Mouse (Mus musculus): ENCODE measurements at regions not wholly inside any gene's neighbourhood (a gene's known extent, or its start where the extent isn't known, plus 50 kb on each side); places are given as distances from the start of the nearest gene placed in this dataset.

DNA sequence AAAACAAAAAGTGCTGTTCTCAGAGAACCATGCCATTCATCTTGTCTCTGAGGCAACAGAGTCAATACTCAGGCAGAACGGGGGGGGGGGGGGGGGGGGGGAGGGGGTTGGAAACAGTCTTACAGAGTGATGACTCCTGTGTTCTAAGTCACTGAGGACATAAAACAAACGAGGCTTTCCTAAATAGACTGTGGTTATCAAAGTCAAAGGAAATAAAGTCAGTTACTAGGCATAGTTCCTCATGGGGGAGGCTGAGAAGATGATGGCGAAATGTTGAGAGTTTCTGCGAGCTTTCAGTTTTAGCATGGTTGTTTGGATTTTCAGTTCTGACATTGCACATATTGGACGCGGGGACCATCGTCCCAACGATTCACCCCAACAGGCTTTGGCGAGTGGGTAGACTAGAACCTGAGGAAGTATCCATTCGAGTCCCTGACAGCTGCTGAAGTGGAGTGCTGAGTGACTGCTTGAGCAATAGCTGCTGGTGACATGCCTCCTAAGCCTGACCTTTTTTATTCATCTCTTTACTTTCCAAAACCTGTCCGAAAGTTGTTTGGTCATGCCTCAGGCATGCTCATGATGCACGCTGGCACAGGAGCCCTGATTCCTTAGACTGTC is 109.2 kb upstream of the Serp2 start:
- WGBS (ENCODE audit: insufficient replicate concordance): 28% methylated on average over 12 of the region's 12 CpGs
- ATAC-seq (ENCODE audit: insufficient read depth): no peak
- no peak overlapping the region for H3K9ac ChIP-seq
- no peaks in the 10 kb centered on the region for H3K36me3 ChIP-seq (replicated peaks)
- H3K27ac ChIP-seq (replicated peaks): no peak overlapping the region
- no peaks in the 10 kb centered on the region for H3K27me3 ChIP-seq
- no peak overlapping the region for H3K4me2 ChIP-seq
- H3K4me1 ChIP-seq (replicated peaks): 0 out of 2 replicates have a peak, but pooled peaks cover 4% of the 10 kb centered on the region
- H3K9me3 ChIP-seq (replicated peaks): no peaks in the 10 kb centered on the region
- no peak overlapping the region for H3K4me3 ChIP-seq (replicated peaks)

DNA sequence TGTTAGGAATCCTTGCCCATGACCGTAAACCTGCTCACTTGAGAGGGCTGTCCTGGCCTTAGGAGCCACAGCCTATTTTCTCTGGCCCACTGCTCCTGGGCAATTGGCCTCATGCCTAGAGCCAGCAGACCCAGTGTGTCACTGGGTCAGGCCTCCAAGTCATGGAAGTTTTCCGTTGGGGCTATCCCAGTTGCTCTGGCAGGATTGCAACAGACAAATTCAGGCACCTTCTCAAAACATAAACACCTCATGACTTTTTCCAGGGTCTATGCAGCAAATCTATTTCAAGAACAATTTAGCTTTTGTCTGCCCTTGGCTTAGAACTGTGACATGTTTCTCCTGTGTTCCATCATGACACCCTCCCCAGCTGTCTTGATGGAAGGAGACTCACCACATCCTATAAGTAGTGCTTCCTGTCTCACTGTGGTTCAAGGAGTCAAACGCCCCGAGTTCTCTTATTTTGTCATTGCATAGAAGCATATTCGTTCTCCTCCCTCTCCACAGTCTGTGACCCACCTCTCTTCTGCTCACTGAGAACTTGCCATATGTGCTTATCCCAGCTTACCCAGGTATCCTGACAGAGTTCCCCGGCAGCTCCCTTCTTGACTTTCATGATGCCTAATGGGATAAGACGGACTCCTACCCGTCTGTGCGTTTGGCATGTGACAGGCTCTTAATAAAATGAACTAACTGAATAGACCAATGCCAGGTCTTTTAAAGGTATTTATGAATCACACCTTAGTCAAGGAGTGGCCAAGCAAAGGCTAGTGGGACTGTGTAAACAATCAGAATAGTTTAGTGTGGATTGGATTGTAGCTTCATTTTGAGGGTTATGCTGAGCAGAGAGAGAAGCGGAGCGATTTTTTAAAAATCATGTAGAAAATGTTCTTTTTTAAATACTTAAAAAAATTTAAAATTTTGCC is 108.2 kb upstream of the Serp2 start:
- Histone ChIP-seq H3K9ac (no peak overlapping the region), H3K4me1 (replicated peaks) (0 out of 2 replicates have a peak, but pooled peaks cover 4% of the 10 kb centered on the region), H3K9me3 (replicated peaks) (no peaks in the 10 kb centered on the region), H3K4me3 (replicated peaks) (no peak overlapping the region), H3K36me3 (replicated peaks) (no peaks in the 10 kb centered on the region), H3K4me2 (no peak overlapping the region), H3K27ac (replicated peaks) (no peak overlapping the region), H3K27me3 (no peaks in the 10 kb centered on the region)
- WGBS (ENCODE audit: insufficient replicate concordance): 49% methylated on average over 11 of the region's 11 CpGs
- ATAC-seq (ENCODE audit: insufficient read depth): no peak

DNA sequence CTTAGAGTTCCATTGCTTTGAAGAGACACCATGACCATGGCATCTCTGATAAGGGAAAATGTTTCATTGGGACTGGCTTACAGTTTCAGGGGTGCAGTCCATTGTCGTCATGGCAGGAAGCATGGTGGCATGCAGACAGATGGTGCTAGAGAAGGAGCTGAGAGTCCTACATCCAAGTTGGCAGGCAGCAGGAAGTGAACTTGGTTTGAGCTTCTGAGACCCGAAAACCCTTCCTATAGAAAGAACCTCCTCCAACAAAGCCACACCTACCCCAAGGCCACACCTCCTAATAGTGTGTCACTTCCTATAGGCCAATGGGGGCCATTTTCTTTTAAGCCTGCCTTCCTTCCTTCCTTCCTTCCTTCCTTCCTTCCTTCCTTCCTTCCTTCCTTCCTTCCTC is 107.1 kb upstream of the Serp2 start:
- Histone ChIP-seq H3K4me3 (replicated peaks) (no peak overlapping the region), H3K27me3 (no peaks in the 10 kb centered on the region; the same call in 1 of the 2 replicates), H3K27ac (replicated peaks) (no peak overlapping the region), H3K9ac (no peak overlapping the region), H3K36me3 (replicated peaks) (no peaks in the 10 kb centered on the region), H3K4me1 (replicated peaks) (0 out of 2 replicates have a peak, but pooled peaks cover 4% of the 10 kb centered on the region), H3K9me3 (replicated peaks) (no peaks in the 10 kb centered on the region), H3K4me2 (no peak overlapping the region)
- 70% methylated on average over 2 of the region's 2 CpGs for WGBS (ENCODE audit: insufficient replicate concordance)
- no peak for ATAC-seq (ENCODE audit: insufficient read depth)

DNA sequence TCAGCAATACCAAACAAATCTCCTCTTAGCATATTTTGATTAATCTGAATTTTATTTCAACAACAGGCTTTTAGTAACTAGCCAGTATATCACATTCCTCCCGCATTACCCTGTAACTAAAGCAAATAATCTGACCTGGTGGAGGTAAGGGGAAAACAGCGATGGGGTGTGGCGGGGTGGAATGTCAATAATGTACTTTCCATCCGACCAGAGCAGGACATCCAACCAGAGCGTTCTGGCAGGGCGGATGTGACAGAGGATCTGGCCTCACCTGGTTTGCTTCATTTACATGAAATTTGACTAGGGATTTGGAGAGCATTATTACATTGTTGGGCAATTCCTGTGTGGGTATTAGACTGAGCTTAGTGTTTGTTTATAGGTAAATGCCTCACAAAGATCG is 106.2 kb upstream of the Serp2 start:
- no peak for ATAC-seq (ENCODE audit: insufficient read depth)
- no peak overlapping the region for H3K4me2 ChIP-seq
- 73% methylated on average over 7 of the region's 7 CpGs for WGBS (ENCODE audit: insufficient replicate concordance)
- H3K27ac ChIP-seq (replicated peaks): no peak overlapping the region
- H3K9ac ChIP-seq: no peak overlapping the region
- H3K4me3 ChIP-seq (replicated peaks): no peak overlapping the region
- H3K9me3 ChIP-seq (replicated peaks): no peaks in the 10 kb centered on the region
- 0 out of 2 replicates have a peak, but pooled peaks cover 4% of the 10 kb centered on the region for H3K4me1 ChIP-seq (replicated peaks)
- no peaks in the 10 kb centered on the region for H3K36me3 ChIP-seq (replicated peaks)
- H3K27me3 ChIP-seq: no peaks in the 10 kb centered on the region; the same call in 1 of the 2 replicates

DNA sequence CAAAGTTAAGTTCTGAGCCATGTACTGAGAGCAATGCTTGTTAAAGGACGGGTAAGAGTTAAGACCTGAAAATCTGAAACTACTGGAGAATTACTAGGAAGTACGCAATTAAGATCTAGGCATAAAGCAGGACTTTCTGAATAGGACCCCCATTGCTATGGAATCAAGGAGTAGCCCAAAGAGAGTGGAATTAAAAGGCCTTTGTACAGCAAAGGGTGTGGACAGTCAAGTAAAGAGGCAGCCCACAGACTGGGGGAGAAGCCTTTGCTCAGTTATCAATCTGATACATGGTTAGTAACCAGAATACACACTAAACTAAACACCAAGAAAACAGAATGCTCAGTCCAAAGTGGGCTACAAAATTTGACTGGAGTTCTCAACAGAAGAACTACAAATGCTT is 104.2 kb upstream of the Serp2 start:
- H3K9ac ChIP-seq: no peak overlapping the region
- H3K27ac ChIP-seq (replicated peaks): no peak overlapping the region
- H3K27me3 ChIP-seq: no peaks in the 10 kb centered on the region; the same call in 1 of the 2 replicates
- H3K36me3 ChIP-seq (replicated peaks): no peaks in the 10 kb centered on the region
- no peak for ATAC-seq (ENCODE audit: insufficient read depth)
- 0 out of 2 replicates have a peak, but pooled peaks cover 4% of the 10 kb centered on the region for H3K4me1 ChIP-seq (replicated peaks)
- H3K4me3 ChIP-seq (replicated peaks): no peak overlapping the region
- no peaks in the 10 kb centered on the region for H3K9me3 ChIP-seq (replicated peaks)
- 68% methylated on average over 2 of the region's 2 CpGs for WGBS (ENCODE audit: insufficient replicate concordance)
- H3K4me2 ChIP-seq: no peak overlapping the region

DNA sequence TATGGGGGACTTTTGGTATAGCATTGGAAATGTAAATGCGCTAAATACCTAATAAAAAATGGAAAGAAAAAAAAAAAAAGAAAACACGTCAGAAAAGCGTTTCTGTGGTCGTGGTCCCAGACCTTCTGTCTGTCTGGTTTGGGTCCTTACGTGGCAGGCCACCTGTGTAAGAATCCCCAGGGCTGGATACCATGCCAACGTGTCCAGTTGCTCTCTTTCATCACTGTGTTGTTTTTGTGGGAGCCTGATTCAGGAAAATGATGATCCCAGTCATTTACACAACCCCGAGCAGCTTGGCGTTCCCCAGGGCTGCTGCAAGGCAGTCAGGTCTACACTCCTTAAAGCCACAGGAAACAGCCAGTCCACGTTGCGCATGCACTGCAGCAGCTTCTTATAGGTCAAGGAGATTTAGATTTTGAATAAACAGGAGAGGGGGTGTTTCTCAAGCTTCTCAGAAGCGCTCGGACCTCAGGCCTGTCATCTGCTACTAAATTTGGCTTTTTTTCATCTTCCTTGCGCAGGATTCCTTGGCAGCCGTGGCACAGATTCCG is 102.3 kb upstream of the Serp2 start:
- no peak overlapping the region for H3K4me3 ChIP-seq (replicated peaks)
- H3K4me1 ChIP-seq (replicated peaks): no peaks in the 10 kb centered on the region
- no peaks in the 10 kb centered on the region for H3K9me3 ChIP-seq (replicated peaks)
- H3K9ac ChIP-seq: no peak overlapping the region
- H3K4me2 ChIP-seq: no peak overlapping the region
- no peak overlapping the region for H3K27ac ChIP-seq (replicated peaks)
- ATAC-seq (ENCODE audit: insufficient read depth): no peak
- WGBS (ENCODE audit: insufficient replicate concordance): 59% methylated on average over 15 of the region's 15 CpGs
- no peaks in the 10 kb centered on the region; the same call in 1 of the 2 replicates for H3K27me3 ChIP-seq
- no peaks in the 10 kb centered on the region for H3K36me3 ChIP-seq (replicated peaks)

DNA sequence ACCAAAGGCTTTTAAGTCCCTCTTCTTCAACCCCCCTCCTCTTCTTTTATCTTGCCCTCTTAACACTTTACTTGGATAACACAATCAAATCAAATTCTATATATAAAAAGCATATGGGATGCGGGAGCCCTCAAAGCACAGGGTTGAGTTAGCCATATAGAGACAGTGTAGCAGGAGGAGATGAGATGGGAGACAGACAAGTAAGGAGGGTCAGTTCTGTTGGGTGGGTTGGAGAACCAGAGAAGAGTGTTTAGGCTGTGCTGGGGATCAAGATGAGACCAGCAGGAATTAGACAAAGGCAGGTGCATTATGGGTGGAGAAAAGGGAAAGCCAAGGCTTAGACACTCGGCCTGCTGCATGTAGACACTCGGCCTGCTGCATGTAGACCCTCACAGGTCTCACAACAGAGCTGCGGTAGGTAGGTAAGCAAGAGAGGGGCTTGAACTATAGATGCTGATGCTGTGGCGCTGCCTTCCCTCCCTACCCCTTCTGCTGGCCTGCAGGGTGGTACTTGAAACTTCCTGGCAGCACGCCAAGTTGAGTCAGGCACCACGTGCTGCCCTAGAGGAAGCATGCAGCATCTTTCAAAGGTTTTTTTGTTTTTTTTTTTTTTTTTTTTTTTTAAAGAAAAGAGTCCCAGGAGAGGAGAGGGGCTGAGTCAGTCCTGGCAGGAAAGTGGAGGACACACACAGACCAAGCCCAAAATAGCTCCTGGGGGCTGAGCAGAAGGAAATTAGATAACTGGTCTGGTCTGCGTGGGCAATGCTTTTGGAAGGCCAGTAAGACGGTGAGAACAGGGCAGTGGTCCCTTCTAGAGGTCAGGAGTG is 101.3 kb upstream of the Serp2 start:
- 41% methylated on average over 9 of the region's 9 CpGs for WGBS (ENCODE audit: insufficient replicate concordance)
- Histone ChIP-seq H3K4me2 (no peak overlapping the region), H3K4me1 (replicated peaks) (no peaks in the 10 kb centered on the region), H3K27ac (replicated peaks) (no peak overlapping the region), H3K9ac (no peak overlapping the region), H3K9me3 (replicated peaks) (no peaks in the 10 kb centered on the region), H3K36me3 (replicated peaks) (no peaks in the 10 kb centered on the region), H3K4me3 (replicated peaks) (no peak overlapping the region), H3K27me3 (no peaks in the 10 kb centered on the region; the same call in 1 of the 2 replicates)
- ATAC-seq (ENCODE audit: insufficient read depth): no peak

DNA sequence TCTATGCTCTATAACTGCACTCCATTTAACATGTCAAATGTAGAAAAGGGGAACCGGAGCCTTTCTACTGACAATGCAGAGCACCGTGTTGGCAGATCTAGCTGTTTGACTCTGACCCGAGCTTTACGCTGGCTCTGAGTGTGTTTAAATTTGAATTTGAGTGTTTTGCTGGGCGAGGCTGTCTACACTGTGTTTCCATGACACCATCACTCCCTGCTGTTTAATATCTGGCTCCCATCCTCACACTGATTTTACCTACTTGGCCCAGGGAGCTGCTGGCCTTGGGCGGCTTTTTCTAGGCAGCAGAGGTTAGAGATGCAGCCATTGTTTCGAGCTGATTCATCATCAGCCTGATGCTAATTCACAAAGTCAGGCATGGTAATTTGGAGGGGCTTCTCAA is 100.7 kb upstream of the Serp2 start:
- no peak for ATAC-seq (ENCODE audit: insufficient read depth)
- no peaks in the 10 kb centered on the region for H3K36me3 ChIP-seq (replicated peaks)
- H3K9ac ChIP-seq: no peak overlapping the region
- no peaks in the 10 kb centered on the region for H3K4me1 ChIP-seq (replicated peaks)
- no peak overlapping the region for H3K4me2 ChIP-seq
- H3K27me3 ChIP-seq: no peaks in the 10 kb centered on the region; the same call in 1 of the 2 replicates
- H3K9me3 ChIP-seq (replicated peaks): no peaks in the 10 kb centered on the region
- H3K27ac ChIP-seq (replicated peaks): no peak overlapping the region
- WGBS (ENCODE audit: insufficient replicate concordance): 47% methylated on average over 7 of the region's 7 CpGs
- no peak overlapping the region for H3K4me3 ChIP-seq (replicated peaks)

DNA sequence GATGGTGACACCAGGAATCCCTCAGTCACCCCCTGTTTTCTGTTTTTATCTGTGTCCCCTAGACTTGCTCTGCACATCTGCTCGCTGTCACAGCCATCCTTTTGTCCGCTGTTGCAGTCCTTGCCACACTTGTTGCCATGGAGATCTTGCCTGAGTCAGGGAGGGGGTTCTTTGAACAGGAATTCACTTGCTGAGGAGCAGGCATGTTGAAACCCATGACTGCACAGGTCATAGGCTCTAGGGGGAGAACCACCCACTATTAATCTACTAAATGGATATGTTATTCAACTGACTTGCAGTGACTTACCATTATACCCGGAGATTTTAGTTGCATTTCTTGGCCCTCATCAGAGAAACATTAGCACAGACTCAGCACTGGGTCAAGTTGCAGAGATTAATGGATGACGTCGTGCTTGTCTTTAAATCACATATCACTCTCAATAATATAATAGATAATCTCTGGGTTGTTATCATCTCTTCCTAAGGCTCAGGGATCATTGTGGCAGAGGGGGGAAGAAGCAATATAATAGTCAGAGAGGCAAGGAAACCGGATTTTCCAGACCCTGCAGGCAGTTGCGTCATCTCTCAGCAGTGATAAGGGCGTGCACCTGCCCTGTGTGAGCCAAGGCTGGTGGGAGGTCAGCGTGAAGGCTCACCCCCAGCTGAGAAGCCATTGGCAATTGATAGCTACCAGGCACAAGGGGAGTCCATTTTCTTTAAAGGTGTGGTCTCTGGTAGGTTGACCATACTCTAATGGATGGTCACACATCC is 95.9 kb upstream of the Serp2 start:
- Histone ChIP-seq H3K9me3 (replicated peaks) (no peaks in the 10 kb centered on the region), H3K4me3 (replicated peaks) (no peak overlapping the region), H3K4me1 (replicated peaks) (peaks cover 16% of the 10 kb centered on the region), H3K27me3 (no peaks in the 10 kb centered on the region), H3K36me3 (replicated peaks) (no peaks in the 10 kb centered on the region), H3K4me2 (no peak overlapping the region), H3K27ac (replicated peaks) (no peak overlapping the region), H3K9ac (no peak overlapping the region)
- no peak for ATAC-seq (ENCODE audit: insufficient read depth)
- WGBS (ENCODE audit: insufficient replicate concordance): 60% methylated on average over 9 of the region's 9 CpGs

DNA sequence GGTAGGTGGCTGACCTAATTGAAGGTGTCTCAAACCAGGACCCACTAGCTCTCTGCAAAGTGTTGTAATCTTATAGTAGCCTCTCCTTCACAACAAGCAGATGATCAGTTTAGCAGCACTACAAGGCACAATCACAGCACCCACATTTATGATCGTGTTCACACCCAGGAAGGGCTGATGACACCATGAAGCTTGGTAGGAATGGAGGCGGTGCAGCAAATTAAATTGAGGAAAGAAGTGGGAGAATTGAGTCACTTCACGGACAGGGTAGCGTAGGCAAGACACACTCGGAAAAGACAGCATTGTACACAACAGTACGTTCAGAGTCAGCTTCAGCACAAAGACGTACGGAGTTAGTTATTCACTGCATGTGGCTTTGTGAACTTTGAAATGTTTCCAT is 94.4 kb upstream of the Serp2 start:
- Histone ChIP-seq H3K9ac (no peak overlapping the region), H3K4me3 (replicated peaks) (no peak overlapping the region), H3K36me3 (replicated peaks) (no peaks in the 10 kb centered on the region), H3K4me2 (no peak overlapping the region), H3K9me3 (replicated peaks) (no peaks in the 10 kb centered on the region), H3K27me3 (no peaks in the 10 kb centered on the region), H3K4me1 (replicated peaks) (peaks cover 16% of the 10 kb centered on the region), H3K27ac (replicated peaks) (no peak overlapping the region)
- 80% methylated on average over 8 of the region's 8 CpGs for WGBS (ENCODE audit: insufficient replicate concordance)
- ATAC-seq (ENCODE audit: insufficient read depth): no peak

Data from liver, embryonic 15.5 days (tissue).